Mouse (Mus musculus) frontal cortex, postnatal 10 days (tissue): ENCODE measurements around the gene Atxn7l3.

ENCODE experiments used
- DNase-seq, 2 experiments: peaks; one replicate each; pipeline ENCODE4 v3.0.0; 2022; ENCODE audit warnings: low spot score in 2 of 2, mixed read lengths in 1 of 2

Gene Atxn7l3

GRCm38 (mm10) chr11:102318576-102319409 is 22.4 kb upstream of the Atxn7l3 start:
- DNase-seq: peak in 1 of 2 experiments; percentile 55

GRCm38 (mm10) chr11:102317901-102318575 is 21.6 kb upstream of the Atxn7l3 start:
- DNase-seq: no peak

GRCm38 (mm10) chr11:102317298-102317900 is 21.0 kb upstream of the Atxn7l3 start:
- DNase-seq: peak in 1 of 2 experiments; percentile 70

DNA sequence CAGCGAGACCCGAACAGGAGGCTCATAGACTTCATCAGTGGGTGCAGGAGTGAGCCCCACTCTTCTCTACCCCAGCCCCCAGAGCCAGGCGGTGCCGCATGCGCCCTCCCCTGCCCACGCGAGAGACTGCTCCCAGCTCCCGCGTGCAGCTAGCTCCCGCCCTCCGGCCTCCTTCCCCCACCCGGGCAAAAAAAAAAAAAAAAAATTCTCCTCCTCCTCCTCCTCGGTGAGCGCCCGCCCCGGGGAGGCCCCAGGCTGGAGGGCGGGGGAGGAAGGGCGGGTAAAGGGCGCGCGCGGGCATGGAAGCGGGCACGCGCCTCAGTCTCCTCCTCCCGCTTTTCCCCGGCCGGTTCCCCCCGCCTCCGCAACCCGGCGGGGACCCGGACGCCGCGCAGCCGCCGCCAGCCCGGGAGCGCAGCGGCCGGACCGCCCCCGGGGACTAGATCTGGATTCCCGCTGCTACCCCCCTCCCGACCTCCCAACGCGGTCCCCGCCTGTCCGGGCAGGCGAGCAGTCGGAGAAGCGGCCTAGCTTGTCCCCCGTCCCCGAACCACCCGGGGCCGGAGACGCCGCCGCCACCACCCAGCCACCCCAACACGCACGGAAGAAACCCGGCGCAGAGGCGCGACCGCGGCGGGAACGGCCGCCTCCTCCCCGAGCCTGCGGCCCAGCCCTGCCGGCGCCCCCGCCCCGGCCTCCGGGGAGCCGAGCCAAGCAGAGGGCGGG is 20.3 kb upstream of the Atxn7l3 start:
- peak; percentile 82 to 87 for DNase-seq

- DNase-seq: peak in 1 of 2 experiments; percentile 67
Observed at GRCm38 (mm10) chr11:102315690-102316571, 19.5 kb upstream of the Atxn7l3 start.

DNA sequence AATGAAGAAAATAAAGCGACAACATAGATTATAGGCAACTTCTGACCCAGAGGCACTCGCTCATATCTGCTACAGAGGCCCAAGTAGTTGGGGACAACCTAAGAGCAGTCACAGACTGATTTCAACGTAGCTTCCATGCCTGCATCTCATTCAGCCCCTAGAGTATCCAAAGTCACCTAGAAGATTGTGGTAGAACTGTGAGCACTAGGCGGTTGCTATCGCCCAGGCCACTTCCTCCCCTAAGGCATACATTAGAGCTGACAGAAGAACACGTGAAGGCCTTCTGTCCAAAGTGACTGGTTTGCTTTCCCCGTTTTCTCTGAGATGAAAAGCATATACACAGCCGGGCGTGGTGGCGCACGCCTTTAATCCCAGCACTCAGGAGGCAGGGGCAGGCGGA is 17.9 kb upstream of the Atxn7l3 start:
- no peak for DNase-seq

DNA sequence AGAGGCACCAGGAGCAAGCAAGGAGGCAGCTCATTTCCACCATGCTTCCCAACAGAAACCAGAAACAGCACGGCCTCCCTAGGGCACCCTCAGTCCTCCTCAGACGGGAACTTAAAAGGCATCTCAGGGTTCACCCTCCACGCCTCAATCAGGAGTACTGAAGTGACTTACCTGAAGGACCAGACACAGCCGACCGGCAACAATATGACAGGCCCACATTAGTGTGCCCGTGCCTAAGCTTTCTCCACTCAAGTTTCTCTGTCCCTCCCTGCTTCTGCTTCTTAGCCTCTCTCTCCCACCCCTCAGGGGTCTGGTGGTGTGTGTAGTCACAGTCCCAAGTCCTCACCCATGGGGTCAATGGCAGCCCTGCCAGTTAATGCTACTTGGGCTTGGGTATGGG is 16.2 kb upstream of the Atxn7l3 start:
- no peak for DNase-seq

- DNase-seq: no peak
Observed at GRCm38 (mm10) chr11:102311966-102312365, 15.5 kb upstream of the Atxn7l3 start.

DNA sequence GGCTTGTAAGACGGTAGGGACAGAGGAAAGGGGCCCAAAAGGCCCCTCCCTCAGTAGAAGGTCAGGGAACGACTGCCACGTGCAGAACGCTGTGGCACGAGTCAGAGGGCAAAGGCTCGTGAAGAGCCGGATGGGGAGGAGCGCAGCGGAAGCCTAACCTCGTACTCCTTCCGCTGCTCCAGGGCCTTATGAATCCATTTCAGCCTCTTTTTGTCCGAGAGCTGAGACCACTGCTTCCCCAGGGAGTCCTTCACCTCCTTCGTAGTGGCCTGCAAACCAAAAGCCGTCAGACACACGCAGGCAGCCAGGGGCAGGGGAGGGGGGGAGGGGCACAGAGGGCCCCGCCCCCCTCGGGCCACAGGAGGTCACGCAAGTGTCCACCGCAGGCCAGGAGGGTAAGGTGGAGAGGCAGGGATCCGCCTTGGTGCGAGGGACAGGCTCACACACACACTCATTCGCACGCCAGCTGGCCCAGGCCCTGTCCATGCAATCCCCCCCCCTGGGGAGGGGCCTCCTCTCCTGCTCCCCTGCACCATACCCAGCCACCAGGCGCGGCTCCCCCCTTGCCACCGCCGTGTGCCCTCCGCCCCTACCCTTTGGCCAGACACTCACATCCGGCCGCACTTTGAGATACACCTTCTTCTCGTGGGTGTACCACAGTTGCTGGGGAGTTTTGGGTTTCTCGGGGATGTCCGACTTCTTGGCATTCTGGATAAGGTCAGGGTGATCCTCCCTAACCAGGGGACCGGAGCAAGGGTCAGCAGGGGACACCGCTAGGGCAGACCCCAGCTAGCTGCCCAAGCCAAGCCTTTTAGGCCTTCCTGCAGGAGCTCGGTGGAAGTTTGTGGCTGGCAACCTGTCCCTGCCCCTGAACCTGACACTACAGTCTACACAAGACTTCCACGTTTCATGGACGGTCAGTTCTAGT is 14.6 kb upstream of the Atxn7l3 start:
- DNase-seq: no peak

DNA sequence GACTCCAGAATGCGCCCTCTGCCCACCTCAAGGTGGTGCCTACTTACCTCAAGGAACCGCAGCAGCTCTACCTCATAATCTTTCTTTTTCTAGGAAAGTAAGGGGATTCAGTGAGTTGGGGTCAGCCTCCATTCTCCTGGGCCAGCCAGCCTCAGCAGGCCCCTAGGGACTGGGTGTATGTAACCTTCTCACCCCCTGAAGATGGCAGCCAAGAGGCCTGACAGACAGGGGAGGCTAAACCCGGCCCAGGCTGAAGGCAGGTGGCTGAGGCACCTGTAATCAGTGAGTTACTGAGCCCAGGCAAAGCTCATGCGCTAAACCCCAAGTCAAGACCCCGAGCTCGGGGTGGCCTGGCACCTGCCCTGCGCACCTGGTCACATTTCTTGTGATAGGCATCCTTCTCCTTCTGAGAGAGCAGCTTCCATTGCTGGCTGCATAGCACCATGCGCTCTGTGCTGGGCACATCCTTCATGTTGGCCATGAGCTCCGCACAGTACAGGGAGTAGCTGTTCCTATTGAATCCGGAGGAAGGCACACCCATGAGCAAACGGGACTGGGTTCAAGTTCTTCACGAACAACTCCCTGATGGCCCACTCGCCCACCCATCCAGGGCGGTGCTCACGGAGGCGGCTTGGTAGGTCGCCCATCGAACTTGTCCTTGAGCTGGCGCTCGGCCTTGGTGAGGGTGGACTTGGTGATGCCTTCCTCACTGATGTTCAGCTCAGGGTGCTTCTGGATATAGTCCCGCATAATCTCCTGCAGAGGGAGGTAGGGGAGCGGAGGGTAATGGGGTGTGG is 13.6 kb upstream of the Atxn7l3 start:
- no peak for DNase-seq

DNA sequence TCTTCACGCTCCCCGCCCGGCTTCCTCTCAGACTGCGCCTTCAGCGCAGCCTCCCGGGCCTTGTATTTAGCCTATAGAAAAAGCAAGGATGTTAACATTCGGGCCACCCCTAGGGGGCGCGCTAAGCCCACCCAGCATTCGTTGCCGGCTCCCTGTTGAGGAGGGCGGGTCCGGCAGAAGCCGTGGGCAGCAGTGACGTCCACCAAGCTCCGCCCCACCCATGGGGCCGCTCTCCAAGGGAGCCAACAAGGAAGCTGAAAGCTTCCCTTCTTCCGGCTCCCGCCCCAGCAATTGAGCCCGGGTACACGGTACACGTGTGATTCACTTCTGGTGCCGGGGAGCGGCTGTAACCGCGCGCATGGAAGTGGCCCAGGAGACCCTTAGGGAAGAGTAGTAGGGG is 12.5 kb upstream of the Atxn7l3 start:
- peak; percentile 95 for DNase-seq

GRCm38 (mm10) chr11:102308104-102308503 is 11.7 kb upstream of the Atxn7l3 start:
- DNase-seq: no peak

GRCm38 (mm10) chr11:102305359-102305758 is 8.9 kb upstream of the Atxn7l3 start:
- no peak for DNase-seq

DNA sequence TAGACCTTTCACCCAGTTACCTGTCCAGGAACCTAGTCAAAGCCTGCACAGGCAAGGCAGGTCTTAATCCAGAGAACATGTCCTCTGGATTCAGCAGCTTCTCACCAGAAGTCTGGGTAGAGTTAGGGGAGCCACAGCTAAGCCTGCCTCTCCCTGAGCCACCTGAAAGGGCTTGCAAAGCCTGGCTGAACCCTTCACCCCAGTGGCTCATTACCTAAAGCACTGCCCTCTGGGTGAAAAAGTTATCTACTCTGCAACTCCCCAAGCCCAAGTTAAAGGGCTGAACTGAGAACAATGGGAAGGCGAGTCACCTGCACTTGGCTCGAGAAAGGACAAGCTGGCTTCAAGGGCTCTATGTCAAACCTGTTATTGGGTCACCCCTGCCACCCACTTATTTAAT is 7.7 kb upstream of the Atxn7l3 start:
- DNase-seq: no peak

DNA sequence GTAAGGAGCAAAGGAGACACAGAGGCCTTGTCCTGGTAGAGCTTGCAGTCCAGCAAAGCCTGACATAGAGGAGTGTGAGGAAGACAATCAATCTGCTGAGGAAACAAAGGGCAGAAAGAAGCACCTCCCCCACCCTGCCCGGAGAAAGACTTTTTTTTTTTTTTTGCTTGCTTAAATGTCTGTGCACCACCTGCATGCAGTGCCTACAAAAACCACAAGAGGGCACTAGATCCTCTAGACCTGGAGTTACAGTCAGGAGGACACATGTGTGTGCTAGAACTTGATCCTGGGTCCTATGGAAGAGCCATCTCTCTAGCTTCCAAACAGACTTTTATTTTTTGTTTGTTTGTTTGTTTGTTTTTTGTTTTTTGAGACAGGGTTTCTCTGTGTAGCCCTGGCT is 3.4 kb upstream of the Atxn7l3 start:
- no peak for DNase-seq

GRCm38 (mm10) chr11:102297577-102298556 is 1.4 kb upstream of the Atxn7l3 start:
- DNase-seq: no peak

GRCm38 (mm10) chr11:102295598-102296471 is 596 bp downstream of the Atxn7l3 start:
- peak in 1 of 2 experiments; percentile 56 for DNase-seq
